Mouse (Mus musculus): ENCODE measurements around the gene Rps28.
A peak's percentile ranks its signal among the peaks of the same experiment; 100 is the strongest.
"Not testable (repeated sequence)": the region's sequence is repeated elsewhere in the genome, so short reads cannot be mapped to it uniquely, and the experiment has no call there.

Rps28 gene

DNA sequence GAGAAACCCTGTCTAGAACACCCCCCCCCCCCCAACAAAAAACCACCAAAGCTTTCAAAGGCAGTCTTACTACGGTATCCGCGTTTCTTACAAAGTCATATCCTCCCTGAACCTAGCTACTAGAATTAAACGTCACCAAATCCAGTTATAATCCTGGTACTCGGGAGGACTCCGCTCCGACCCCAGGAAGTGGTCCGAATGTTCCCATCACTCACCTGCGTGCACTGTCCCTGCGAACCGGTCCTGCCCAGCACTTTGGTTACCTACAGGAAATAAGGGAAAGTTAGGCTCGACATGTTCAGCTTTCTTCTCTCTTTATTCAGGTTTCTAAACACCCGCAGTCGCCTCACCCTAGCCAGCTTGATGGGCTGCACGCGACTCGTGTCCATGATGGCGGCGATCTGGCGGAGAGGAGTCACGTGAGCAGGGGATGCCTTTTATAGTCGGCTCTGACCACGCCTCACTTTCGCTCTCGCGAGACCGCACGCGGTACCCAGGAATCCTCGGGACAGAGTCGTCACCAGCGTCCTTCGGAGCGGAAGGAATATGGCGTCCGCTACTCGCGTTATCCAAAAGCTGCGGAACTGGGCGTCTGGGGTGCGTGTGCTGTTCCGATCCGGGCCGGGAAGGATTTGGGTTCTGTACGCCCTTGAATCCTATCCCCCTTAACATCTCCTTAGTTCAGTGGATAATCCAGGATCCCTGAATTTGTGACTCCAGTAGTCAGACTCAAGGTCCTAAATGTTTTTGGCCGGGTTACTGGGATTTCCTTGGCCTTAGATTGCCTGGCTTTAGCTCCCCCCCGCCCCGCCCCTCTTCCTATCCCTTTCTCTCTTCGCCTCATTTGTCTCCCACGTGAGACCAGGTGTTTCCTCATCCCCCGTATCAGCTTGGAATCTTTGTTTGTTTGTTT lies at the start of gene Rps28, which contains the start of gene Ndufa7:
Gene Rps28, minus strand, starts transcription at position 479 of the 913 bp plus-strand sequence.
Gene Ndufa7, plus strand, starts transcription at position 489 of the 913 bp plus-strand sequence.
- DNase-seq (ENCODE audit: low spot score): peak; percentile 93

DNA sequence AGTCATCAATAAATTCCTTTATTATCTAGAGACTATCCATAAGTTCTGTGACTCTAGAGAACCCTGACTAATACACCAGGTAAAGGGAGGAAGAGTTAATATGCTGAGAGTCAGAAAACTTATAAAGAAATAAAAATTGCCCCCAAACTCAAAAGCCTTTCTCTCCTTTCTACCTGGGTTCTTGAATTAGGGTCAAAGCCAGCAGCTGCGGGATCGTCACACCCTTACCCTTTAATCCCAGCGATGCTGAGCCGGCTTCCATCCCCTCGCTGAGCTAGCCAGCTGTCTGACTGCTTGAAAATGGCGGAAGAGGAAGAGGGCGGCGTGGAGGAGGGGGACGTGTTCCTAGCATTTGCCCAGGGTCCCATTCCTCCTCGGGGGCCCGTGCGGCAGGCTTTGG lies 49.2 kb upstream of the Rps28 start, which contains the start of gene Gm7029:
Gene Gm7029, plus strand, starts transcription at position 301 of the 400 bp plus-strand sequence.
- not testable (repeated sequence) for DNase-seq (ENCODE audit: low spot score)

DNA sequence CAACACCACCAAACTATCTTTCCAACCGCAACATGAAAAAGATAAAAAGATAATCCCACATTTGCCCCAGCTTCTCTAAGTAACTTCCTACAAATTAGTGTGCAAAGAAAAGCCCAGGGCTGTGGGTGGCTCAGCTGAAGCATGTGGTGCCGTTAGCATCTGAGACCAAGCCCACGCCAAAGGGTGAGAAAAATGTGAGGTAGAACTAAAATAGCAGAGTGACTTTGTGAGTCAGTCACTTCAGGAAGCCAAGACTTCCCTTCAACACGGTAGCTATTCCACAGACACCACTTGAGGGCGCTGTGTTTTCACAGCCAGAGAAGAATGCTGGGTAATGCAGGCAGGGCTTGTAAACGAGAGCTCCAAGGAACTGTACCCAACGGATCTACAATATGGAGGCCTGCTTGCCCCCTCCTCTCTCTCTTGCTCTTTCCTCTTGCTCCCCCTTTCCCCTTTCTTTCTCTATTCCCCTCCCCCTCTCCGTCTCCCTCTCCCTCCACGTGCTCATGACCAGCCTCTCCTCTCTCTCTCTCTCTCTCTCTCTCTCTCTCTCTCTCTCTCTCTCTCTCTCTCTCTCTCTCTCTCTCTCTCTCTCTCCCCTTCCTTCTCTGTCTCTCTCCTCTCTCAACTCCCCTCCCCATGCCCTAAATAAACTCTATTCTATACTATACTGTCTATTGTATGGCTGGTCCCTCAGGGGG lies 41.1 kb upstream of the Rps28 start:
- DNase-seq (ENCODE audit: low spot score): no peak

DNA sequence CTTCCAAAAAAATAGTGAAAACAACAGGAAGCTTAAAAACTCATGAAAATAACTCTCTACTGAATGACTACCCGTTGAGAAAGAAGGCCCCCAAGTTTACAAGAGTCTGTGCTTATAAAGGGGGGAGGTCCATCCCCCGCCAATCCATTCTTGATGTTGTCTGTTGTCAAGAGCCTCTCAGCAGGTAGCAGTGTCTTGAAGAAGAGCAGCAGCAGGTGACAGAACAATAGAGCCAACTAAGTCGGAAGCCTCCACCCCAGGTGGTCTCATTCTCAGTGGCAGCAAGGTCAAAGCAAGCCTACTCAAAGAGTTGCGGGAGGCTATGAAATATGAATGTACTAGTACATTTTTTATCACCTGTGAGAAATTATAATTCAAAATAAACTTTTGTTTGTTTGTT lies 33.5 kb upstream of the Rps28 start:
- DNase-seq (ENCODE audit: low spot score): no peak

DNA sequence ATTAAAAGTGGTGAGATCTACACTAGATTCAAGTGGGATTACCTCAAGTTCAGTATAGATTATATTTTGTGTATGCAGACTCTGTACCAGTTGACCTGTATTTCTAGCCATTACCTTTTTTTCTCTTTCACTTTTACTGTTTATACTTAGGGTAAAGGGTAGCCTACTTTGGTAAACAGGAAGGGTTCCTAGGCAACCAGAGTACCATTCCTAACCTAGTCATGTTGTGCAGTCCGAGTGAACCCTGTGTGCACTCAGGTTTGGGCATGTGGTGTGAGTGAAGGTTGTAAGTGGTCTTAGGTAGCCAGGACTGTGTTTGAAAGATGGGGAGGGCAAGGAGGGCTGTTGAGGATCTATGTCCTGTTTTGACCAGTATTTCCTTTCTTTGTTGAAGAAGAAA lies 27.0 kb upstream of the Rps28 start:
- DNase-seq (ENCODE audit: low spot score): no peak

DNA sequence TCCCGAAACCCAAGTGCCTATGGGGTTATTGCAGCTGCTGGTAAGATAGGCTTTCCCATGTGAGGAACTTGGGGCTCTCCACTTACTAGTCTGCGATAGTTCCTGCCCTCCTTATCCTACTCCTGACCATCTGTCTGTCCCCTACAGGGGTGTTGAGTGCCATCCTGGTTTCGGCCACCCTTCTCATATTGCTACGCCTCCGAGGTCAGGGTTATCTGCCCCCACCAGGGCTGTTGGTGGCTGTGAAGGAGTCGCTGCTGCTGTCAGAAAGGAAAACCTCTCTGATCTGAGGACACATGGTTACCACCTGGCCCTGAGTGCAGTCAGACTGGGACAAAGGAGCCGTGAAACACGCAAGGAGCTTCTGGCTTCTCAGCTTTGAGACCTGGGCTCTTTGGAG lies 23.8 kb upstream of the Rps28 start:
- no peak for DNase-seq (ENCODE audit: low spot score)

DNA sequence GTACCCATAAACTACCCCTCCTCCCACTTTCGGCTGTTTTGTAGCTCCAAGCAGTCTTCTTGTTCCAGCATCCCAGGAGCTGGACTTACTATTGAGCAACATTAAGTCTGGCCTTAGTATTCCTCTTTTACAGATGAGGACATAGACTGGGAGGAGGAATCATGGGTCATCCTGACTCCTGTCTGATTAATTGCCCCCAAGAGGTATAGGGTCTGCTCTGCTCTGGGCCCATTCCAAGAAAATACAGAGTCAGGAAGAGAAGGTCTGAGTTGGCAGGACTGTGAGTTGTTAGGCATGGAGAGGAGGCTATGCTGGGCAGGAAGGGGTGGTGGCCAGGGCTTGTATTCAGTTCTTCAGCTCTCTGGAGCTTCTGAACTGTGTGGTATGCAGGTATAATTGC lies 19.8 kb upstream of the Rps28 start:
- no peak for DNase-seq (ENCODE audit: low spot score)

DNA sequence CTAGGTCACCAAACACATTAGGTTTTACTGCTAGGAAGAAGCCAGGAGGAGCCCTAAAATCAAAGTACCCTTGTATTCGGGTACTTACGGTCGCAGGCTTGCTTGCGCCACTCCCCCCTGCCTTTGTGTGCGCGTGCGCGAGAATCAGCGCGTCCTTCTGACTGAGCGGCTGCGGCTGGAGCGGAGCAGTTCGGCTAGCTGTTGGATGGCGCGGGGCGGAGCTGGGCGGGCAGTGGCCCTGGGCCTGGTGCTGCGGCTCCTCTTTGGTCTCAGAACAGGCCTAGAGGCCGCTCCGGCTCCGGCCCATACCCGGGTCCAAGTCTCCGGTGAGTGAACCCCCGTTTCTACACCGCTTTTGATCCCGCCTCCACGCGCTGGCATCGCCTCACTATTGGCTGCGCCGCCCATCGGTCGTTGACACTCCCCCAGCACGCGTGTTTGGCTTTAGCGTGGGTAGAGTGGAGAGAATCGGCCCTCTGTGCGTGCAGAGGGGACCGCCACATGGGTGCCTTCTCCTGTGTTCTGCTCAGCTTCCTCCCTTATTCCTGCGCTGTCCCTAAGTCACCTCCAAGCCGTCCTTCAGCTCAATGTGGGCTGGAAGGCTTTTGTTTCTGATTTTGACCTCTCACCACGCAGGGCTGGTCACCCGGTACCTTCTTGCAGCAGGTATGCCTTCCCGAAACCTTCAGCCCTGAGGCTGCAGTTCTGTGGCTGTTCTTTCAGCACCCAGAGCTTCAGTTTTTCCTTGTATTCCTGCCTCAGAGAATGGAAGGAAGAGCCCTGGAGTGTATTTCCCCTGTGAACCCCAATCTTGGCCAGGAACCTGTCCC lies 18.8 kb upstream of the Rps28 start, which contains the start of gene Cd320:
Gene Cd320, plus strand, starts transcription at position 126 of the 830 bp plus-strand sequence.
- peak; percentile 60 for DNase-seq (ENCODE audit: low spot score)

DNA sequence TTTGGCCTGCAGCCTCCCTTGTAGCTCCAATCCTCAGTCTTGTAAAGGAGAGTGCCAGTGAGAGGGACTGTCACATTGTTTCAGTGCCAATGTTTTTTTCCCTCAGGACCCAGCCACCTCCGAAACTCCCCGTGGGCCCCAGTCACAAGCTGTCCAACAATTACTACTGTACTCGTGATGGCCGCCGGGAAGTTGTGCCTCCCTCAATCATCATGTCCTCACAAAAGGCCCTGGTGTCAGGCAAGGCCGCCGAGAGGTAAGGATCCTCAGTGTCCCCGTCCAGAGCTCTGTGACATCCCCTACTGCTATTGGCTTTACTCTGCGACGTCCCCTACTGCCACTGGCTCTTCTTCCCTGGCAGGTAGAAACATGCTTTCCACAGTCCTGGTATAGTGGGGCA lies 5.2 kb upstream of the Rps28 start:
- no peak for DNase-seq (ENCODE audit: low spot score)

DNA sequence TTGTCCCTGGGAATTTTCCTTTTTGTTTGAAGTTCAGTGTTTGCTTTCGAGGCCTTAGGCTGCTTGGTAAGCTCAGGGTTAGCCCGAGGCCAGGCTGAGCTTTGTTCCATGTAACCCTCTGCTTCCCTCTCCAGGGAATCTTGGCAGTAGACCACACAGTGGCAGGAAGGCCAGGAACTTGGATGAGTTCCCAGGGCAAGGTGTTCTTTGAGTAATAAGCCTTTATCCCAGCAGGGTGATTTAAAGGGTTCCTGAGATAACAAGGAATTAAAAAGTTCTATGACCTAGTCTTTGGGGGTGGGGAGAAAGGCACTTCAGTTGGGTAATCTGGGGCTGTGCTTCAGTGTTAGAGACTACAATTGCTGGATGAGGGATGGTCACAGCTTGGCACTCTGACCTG lies 4.5 kb upstream of the Rps28 start:
- no peak for DNase-seq (ENCODE audit: low spot score)

DNA sequence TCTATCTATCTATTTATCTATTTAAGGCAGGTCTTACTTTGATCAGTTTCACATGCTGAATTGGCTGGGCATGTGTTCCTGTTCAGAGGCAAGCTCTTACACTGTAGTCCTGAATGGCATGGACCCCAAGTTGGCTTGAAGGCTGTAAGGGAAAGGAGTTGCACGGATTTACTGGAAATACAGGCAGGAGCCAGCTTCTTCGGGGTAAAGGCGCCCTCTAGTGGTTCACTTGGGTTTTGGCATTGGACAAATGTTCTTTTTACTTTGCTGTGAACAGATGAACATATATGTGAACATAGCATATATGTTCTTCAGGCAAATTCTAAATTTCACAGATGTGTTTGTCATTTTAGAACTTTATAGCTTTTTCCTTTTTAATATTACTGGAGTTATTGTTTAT lies 2.5 kb upstream of the Rps28 start:
- DNase-seq (ENCODE audit: low spot score): no peak

DNA sequence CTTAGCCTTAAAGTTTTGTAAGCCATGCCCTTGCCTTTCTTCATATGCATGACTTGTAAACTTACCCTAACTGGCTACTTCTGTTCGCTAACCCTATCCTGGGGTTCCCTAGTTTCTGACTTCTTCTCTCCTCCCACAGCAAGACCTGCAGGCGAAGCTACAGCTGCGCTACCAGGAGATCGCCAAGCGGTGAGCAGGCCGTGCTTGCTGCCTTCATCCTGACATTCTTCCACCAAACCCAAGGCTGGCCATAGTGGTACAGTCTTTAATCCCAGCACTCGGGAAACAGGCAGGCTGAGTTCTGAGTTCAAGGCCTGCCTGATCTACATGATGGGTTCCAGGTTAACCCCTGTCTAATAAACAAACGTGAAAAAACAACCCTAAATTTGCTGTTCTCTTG lies 1.1 kb upstream of the Rps28 start:
- DNase-seq (ENCODE audit: low spot score): no peak

DNA sequence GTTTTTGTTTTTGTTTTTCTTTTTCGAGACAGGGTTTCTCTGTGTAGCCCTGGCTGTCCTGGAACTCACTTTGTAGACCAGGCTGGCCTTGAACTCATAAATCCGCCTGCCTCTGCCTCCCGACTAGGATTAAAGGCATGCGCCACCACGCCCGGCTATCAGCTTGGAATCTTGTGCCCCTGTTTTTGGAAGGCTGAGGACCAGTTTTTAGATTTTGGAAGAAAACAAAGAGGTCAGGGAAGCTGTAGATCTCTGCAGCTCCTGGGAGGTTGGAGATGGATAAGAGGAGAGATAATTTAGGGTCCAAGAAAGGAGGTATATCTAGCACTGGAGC lies 602 bp upstream of the Rps28 start:
- DNase-seq (ENCODE audit: low spot score): not testable (repeated sequence)

DNA sequence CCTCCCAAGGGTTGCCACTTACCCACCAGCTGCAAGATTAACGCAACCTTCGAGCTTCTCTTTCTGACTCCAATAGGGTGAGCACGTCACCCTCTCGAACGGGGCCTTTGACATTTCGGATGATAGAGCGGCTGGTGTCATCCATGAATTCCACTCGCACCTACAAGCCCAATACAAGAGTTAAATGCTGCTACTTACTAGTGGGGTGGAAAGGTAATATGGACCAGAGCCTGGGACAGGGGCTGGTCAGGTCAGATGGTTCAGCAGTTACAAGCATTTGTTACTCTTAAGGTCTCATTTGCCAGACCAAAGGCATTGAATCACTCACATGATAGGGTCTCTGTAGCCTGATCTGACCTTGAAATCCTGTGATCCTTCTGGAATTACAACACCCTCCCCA lies 1.2 kb downstream of the Rps28 start:
- DNase-seq (ENCODE audit: low spot score): not testable (repeated sequence)

DNA sequence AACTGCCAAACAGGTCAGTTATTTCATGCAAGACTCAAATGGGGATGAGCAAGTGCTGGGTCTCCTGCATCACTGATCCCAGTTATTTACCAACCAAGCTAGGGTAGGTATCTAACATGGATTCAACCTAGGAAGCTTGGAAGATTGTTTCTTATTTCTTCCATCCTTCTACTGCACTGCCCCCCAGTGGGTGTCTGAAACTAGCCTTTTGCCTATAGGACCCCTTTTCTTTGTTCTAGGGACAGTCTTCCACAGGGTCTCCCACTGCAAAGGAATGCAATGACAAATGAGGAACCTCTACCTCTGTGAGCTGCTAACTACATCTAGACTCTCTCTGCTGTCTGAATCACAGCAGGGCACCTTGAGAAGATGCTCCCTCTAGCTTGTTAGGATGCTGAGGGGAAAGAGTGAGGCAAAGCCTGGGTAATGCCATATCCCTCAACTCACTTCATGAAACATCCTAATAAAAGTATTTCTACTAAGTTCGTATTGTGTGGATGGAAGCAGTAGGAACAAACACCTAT lies 1.9 kb downstream of the Rps28 start:
- DNase-seq (ENCODE audit: low spot score): no peak

DNA sequence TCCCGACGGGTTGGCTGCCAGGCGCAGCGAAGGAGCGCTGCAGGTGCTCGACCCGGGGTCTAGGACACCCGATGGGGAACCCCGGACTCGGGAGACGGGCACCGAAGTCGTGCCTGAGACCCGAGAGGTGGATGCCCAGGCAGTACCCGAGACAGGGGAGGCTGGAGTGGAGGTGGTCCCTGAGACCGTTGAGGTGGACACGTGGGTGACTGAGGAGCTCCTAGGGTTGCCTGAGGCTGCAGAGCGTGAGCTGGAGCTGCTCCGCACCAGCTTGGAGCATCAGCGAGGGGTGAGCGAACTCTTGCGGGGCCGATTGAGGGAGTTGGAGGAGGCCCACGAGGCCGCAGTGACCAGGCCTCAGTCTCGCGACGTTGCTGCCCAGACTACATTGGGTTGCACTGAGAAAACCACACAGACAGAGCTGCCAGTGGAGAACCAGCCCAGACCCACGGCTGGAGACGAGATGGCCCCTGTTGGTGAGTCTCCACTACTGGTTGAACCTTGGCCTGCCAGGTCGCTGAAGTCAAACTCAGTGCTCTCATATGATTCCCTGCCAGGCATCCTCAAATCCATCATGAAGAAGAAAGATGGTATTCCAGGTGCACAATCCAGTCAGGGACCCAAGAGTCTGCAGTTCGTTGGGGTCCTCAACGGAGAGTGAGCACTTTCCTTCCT lies 6.3 kb downstream of the Rps28 start:
- no peak for DNase-seq (ENCODE audit: low spot score)

DNA sequence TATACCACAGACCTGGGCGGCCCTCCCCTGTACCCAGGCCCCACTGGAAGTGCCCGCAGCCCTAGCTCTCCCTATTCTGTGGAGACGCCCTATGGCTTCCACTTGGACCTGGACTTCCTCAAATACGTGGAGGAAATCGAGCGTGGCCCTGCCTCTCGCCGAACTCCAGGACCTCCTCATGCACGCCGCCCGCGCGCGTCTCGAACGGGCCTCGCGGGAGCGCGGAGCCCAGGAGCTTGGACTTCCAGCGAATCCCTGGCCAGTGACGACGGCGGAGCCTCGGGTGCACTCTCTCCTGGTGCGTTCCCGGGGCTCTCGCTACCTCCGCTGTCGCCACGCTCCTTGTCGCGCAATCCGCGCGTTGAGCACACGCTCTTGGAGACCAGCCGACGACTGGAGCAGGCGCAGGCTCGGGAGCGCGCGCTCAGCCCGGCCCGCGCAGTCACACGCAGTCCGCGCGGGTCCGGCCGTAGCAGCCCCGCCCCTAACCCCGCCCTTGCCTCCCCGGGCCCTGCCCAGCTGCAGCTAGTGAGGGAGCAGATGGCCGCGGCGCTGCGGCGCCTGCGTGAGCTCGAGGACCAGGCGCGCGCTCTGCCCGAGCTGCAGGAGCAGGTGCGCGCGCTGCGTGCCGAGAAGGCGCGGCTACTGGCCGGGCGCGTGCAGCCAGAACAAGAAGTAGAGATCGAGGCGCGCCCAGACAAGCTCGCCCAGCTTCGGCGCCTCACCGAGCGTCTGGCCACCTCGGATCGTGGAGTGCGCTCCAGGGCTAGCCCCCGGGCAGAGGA lies 7.0 kb downstream of the Rps28 start:
- peak; percentile 56 for DNase-seq (ENCODE audit: low spot score)

DNA sequence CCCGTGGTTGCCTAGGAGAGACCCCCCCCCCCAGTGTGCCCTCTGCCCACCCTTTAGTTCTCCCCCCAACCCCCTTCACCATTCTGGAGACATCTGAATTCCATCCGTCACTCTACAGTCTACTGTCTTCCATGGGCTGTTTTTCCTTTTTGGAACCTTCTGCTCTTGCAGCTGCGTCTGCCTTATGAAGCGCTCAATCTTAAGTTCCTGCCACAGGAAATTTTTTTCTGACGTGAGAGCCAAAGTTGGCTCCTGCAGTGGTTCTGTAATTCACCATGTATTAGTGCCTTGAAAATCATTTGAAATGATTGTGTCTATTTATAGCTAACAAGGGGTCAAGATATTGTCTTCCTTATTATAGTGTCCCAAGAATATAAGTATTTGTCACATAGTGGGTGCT lies 7.8 kb downstream of the Rps28 start:
- DNase-seq (ENCODE audit: low spot score): no peak

DNA sequence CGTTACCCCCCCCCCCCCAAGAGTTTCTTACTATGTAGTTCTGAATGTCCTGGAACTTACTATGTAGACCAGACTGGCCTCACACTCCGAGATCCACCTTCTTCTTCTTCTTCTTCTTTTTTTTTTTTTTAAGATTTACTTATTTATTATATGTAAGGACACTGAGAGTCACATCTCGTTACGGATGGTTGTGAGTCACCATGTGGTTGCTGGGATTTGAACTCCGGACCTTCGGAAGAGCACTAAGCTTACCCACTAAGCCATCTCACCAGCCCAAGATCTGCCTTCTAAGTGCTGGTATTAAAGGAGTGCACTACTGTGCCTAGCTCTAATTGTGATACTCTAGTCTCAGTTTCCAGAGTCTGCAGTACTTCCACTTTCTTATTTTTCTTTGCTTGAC lies 9.0 kb downstream of the Rps28 start:
- no peak for DNase-seq (ENCODE audit: low spot score)

DNA sequence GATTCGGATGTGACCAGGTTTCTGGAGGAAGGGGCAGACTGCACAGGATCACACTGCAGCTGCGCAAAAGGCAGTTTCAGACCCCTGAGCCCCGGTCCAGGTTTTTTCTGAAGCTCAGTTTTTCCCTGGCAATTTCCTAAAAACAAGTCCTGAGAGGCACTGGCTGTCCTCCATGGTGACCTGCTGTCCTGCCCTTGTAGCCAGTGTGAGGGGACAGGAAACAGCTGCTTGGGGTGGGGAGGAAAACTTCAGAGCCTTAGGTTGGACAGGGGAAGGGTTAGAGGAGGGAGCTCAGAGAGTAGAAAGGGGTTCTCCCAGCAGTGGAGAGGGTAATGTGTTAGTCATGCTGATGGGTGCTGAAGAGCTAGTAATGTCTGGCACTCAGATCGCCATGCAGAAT lies 11.4 kb downstream of the Rps28 start:
- DNase-seq (ENCODE audit: low spot score): no peak

DNA sequence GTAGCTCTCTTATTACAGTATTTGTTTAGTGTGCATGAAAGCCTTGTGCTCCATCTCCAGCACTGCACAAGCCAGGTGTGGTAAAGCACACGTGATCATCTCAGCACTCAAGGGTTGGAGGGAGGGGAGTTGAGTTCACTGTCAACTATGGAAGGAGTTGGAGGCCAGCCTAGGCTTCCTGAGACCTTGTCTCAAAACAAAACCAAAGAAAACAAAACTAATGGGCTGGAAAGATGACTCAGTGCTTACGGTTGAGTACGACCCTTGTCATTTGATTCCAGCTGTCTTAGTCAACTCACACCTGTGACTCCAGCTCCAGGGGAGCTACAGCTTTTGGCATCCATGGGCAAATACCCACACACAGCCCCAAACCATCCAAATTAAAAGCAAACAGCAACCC lies 11.9 kb downstream of the Rps28 start:
- DNase-seq (ENCODE audit: low spot score): no peak
